Mouse (Mus musculus): ENCODE measurements at regions not wholly inside any gene's neighbourhood (a gene's known extent, or its start where the extent isn't known, plus 50 kb on each side); places are given as distances from the start of the nearest gene placed in this dataset.

DNA sequence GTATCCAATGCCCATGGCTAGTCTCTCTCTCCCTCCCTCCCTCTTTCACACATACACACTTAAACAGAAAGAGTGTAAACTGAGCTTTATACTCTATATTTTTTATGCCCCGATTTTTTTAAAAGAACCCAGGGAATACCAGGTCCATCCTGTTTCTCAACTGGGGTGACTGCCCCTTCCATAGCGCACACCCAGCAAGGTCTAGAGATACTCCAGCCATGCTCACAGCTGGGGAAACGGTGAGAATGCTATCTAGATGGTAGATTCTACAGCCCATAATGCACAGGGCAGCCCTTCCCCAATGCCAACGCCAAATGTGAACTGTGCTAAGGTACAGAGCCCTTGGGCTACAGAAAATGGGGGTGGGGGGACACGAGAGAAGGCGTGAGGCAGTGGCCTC is 51.2 kb upstream of the Tln2 start:
- ATAC-seq (replicated peaks; ENCODE audit: low read depth, poor library complexity, severe bottlenecking), result no peak

DNA sequence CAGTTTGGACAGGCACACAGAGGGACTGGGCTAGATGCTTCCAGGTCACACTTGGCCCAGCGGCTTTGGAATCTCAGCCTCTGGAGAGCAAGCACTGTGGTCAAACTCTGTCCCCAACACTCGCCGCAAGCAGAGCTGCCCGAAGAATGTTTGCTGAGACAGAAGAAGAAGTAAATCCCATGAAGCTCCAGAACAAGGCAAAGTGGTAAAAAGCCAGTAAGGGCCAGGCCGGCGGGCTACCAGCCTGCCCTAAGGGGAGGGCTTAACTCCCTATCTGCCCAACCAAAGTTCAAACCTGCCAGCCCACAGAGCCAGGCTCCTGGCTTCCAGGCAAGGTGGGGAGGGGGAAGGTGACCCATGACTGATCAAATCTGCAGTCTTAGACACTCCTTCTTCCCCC is 52.2 kb upstream of the Tln2 start:
- no peak for ATAC-seq (replicated peaks; ENCODE audit: low read depth, poor library complexity, severe bottlenecking)

DNA sequence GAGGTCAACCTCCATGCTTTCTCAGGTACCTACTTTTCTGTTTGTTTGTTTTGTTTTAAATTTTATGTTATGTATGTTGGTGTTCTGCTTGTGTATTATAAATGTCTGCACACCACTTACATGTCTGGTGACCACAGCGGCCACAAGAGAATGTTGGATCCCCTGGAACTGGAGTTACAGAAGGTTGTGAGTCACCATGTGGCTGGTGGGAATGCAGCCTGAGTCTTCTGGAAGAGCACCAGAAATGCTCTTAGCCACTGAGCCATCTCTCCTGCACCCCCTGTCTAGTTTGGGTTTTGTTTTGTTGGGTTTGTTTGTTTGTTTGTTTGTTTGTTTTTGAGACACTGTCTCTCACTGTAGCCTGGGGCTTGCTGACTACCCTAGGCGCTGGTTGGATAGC is 52.6 kb upstream of the Tln2 start:
- no peak for ATAC-seq (replicated peaks; ENCODE audit: low read depth, poor library complexity, severe bottlenecking)

DNA sequence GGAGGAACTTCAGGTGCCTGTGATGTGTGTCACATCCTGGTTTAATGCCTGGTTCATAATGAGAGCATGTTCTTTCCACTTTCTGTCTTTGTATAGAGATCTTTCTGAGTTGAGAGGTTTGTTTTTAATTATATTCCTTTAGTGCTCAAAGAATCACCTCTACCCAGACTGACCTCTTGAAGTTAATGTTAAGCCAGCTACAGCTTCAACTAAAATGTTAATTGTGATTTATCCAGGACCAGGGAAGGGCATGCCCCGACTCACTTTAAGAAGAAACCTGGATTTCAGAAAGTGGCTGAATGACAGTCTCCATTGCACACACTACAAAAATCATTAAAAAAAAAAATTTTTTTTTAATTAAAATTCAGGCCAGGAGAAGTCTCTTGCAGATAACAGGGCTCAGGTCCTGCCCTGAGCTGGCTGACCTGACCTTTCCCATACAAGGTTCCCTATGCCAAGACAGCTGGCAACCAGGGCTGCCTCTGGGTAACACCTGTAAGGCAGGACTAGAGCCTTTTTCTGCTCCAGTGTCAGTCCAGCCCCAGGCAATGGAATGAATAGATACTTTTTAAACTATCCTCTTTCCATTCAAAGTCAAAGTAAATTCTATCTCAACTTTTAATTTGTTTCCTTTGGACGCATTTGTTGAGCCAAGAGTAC is 54.7 kb upstream of the Tln2 start:
- no peak for ATAC-seq (replicated peaks; ENCODE audit: low read depth, poor library complexity, severe bottlenecking)

DNA sequence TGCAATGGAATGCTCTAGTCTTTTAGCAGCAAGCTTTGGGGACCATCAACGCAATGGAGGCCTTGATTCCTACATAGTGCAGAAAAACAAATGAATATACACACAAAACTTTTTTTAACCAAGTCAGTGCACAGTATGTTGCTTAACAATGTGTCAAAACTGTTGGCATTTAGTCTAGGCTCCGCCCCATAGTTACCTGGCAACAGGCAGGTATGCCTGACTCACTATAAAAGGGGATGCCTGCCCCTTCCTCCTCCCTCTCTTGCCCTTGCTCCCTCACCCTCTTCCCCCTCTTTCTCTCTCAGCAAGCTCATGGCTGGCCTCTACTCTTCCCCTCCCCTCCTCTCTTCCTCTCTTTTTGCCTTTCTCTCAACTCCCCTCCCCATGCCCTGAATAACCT is 56.7 kb upstream of the Tln2 start:
- ATAC-seq (replicated peaks; ENCODE audit: low read depth, poor library complexity, severe bottlenecking), result no peak

DNA sequence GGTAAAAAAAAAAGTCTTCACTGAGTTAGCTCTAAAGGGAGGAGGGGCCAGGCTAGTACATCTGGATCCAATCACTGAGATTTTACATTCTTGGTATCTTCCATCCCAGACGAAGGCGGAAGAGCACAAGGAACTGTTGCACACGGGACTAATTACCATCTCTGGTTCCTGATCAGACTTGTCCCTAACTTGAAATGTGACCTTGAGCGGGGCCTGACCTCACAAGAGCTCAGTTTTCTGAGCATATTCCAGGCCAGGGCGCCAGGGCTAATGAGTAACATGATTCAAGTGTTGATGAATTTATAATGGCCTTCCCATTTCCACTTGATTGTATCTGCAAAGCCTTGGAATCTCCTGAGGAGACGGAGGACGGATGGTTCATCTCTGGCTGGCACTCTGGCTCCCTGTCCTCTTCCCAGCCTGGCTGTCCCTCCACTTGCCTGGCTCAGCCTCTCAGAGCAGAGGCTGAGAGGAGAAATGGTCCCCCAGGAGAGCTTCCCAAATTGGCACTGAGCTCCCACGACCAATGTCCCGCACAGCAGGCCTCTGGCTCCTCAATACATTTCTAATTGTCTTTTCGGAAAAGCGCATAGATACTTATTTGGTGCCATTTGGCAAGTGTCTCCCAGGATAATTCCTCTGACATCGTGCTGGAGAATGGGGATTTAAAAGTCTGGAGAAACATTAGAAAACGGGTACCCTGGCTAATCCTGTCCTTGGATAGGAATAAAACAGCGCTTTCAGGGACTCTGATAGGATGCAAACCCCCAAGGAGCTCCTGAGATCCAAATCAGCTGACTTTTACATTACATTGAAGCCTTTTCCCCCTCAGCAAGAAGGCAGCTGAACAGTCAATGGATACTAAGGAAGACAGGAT is 58.1 kb upstream of the Tln2 start:
- no peak for ATAC-seq (replicated peaks; ENCODE audit: low read depth, poor library complexity, severe bottlenecking)

DNA sequence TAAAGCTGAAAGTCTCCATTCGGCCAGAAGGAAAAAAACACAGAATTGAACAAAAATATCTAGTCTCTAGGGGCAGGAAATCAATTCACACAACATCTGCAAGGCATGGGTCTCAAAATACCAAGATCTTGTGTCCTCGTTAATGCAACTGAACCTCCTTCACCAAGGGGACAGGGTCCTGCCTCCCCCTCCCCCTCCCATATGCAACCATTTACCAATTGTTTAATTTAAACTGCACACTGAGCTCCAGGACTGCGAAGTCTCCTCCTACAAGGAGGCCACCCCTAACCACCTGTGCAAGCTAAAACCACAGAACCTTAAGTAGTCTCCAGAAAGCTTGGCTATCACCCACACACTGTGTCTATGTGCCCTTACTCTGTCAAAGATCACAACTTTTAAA is 61.4 kb upstream of the Tln2 start:
- ATAC-seq (replicated peaks; ENCODE audit: low read depth, poor library complexity, severe bottlenecking), result no peak

DNA sequence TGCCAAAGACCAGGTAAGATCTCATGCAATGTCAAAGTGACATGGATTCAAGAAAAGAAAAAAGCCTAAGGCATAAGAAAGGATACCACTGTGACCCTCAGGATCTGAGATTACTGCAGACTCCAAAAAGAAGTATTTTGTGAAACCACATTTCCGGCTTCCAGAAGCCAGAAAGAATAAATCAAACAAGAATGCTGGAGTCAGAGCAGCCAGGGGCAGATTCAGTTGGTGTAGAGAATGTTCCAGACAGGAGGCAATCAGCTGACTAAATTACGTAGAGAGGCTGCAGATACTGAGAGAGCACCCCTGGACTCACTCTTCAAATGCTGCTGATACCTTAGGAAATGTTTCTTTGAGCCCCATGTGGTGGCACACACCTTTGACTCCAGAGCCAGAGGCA is 67.7 kb upstream of the Tln2 start:
- ATAC-seq (replicated peaks; ENCODE audit: low read depth, poor library complexity, severe bottlenecking), result no peak

DNA sequence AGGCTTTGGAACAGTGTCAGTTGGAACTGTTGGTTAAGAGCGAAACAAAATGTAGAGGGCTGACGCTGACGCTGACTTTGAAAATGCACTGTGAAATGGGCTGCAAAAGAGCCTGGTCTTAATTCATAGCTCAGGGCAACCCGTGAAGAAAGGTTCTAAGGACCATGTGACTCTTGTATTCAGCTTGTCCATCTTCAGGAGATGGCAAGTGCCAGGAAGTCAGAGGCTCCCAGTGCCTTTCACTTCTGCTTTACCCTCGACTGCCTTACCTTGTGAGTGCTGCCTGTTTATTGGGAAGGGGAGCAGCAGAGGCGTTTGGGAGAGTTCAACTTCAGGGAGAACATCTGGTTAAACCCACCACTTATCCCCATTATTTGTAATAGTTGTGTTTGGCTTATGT is 70.1 kb upstream of the Tln2 start:
- ATAC-seq (replicated peaks; ENCODE audit: low read depth, poor library complexity, severe bottlenecking), result no peak

DNA sequence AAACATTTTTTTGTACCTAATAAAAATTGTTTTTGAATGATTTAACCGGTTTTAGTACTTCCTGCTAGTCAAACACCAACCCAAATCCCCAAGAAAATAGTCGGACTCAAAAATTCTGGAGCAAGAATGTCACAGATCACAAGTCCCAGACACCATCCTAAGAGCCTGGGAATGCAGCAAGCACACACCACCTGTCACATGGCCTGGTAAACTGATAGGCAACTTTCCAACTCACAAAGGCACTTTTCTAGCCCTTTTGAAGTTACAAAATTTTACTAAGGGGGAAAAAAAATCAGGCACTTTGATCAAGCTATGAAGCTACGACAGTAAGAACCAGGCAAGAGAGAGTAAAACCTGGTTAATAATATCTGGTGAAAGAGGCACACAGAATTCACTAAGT is 70.7 kb upstream of the Tln2 start:
- ATAC-seq (replicated peaks; ENCODE audit: low read depth, poor library complexity, severe bottlenecking), result no peak

DNA sequence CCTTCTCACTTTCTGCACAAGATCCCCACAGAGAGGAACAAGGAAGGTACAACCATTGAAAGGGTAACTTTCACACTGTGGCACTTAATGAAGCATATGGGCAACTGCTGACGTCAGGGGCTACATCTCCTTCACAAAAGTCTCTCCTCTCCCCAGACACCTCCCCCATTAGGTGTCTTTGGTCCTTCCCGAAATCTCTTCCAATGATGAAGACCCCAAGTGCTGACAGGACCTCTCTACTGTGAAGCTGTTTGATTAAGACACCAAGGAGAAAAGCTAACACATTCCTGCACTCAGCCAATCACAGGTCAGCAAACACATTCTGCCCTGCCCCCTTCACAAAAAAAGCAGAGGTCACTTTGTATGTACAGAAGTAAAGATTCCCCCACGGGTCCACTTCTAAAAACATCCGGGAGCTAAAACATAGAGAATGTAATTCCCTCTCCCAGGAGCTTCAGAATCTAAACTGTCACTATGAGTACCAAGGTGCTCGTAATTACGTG is 72.3 kb upstream of the Tln2 start:
- no peak for ATAC-seq (replicated peaks; ENCODE audit: low read depth, poor library complexity, severe bottlenecking)

DNA sequence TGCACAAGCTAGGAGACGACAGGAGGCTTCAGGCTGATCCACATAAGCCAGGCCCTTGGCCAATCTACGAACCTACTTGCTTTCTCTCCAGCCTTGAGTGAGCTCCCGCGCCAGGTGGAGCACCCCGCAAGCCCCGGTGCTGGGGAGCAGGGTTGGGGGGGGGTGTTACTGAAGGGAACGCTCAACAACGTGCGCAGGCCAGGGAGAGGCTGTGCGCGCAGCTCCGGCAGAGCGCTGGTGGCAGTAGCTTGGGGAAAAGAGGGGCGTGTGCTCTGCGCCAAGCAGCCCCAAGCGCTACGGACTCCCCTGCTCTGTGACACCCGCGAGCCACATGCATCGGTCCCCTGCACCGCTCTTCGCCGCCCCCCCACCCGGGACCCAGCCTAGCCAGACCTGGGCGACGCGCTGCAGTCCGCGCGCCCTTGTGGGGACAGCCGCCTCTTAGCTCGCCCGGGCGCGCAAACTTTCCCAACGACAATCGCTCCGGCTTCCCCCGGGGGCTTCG is 73.1 kb upstream of the Tln2 start:
- 0 out of 2 replicates have a peak, but pooled peaks have one; percentile 15 for ATAC-seq (replicated peaks; ENCODE audit: low read depth, poor library complexity, severe bottlenecking)

DNA sequence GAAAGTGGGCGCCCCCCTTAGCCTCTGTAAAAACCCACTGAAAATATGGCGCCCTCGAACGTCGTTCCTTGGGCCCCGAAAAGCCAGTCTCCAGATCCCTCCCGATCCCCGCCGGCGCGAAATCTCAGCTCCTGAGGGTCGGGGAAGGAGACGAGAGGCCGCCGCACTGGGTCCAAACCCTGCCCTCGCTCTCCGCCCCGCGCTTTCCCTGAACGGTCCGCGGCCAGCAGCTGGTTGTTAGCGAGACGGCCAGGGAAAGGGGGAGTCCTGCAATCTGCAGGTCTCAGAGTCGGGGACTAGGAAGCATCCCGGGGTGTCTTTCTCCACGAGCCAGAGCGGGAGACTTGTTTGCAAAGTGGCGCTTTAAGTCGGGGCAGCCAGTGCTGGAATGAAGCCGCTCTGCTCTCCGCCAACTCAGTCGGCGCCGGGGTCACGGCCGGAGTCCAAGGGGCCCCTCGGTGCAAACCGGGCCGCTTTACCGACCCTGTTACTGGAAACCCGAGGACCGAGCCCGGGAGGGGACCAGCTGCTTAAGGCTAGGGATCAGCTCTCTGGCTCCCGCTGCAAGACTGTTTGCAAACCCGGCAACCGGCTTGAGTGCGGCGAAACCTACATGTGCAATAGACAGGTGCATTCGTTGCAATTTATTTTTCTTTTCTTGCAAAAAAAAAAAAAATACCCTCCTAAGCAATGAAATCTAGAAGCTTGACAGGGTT is 73.7 kb upstream of the Tln2 start:
- no peak for ATAC-seq (replicated peaks; ENCODE audit: low read depth, poor library complexity, severe bottlenecking)

DNA sequence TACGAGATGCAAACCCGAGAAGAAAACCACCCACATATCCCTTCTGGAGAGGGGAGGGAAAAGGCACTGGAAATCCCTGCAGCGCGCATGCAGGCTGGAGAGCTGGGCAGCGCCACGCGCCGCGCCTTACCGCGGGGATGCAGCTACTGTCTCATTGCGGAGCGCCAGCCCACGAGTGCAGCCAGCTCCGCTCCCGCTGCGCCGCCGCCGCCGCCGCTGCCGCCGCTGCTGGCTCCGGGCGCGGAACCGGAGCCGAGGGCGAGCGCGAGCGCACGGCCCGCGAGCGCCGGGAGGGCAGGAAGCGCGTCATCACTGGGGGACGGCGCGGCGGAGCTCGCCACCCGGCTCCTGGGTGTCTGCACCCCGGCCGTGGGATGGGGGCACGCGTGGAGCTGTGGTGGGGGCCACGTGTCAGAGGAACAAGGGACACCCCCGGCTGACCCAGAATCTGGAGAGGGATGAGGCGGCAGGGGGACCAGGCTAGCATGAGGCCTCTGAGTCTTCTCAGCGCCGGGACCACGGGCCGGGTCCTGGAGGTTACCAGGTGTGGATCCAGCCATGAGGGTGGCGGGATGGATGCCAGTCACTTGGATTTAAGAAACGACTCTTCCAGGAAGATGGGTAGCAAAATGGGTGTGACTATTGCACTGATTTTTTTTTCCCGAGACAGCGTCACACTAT is 74.4 kb upstream of the Tln2 start:
- ATAC-seq (replicated peaks; ENCODE audit: low read depth, poor library complexity, severe bottlenecking), result peak; percentile 22; the same call in 1 of the 2 replicates

DNA sequence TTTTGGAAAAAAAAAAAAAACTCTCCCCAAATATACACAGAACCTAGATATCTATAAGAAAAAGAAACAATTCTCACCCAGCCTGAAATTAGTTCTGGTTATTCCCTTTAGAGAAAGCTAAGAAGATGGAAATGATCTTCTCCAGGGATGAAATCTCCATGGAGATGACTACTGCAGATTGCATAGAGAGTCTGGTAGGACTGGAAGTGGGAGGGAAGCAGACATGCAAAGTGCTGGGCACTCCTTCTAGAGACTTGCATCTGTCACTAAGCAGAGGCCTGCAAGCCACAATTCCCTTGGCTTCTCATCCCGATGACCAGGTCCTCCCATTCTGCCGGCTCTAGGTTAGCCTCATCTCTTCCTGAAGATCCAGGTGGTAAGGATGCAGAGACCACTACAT is 87.3 kb upstream of the Tln2 start:
- no peak for ATAC-seq (replicated peaks; ENCODE audit: low read depth, poor library complexity, severe bottlenecking)

DNA sequence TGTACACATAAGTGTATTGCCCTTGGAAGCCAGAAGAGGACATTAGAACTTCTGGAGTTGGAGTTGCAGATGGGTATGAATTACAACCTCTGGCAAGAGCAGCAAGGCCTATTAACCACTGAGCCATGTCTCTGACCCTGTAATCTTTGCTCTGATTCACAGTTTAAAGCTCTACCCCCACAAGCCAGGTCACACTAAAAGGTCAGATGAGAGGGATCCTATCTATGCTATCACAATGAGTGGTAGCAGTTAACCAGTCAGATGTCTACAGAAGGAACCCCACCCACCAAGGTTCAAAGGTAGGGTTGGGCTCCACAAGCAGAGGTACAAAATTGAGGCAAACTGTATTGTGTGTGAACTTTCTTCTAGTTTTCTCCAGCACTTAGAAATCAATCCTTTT is 94.5 kb upstream of the C2cd4b start:
- ATAC-seq (replicated peaks; ENCODE audit: low read depth, poor library complexity, severe bottlenecking), result no peak

DNA sequence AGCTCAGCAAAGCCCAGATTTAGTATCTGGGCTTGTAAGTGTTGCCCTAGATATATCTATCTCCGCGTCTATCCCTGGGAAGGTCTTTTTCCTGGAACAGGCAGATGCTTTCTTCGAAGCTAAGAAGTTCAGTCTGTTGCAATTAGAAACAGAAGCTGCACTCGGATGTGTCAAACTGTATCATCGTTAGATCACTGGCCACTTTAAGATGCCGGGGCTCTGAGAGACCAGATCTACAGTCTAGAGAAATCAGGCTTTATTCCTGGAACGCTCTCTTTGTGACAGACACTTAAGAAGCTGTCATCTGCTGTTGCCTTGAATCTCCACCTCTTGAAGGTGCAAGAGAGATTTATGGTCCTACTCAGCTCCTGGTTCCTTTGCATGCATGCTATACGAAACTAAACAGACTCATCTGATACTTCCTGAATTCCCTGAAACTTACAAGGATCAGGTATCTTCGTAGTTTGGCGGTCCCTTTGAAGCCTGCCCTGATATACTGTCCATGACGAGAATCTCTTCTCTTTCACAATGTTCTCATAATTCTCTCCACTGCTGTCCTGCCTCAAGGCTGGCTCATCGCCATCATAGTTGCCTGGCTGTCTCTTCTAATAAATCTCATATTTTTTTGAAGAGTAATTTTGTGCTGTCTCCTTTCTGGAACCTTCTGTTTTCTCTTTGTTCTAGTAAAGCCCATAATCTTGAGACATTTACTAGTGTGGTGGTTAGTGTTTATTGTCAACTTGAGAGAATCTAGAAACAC is 88.8 kb upstream of the C2cd4b start:
- ATAC-seq (replicated peaks; ENCODE audit: low read depth, poor library complexity, severe bottlenecking), result no peak

DNA sequence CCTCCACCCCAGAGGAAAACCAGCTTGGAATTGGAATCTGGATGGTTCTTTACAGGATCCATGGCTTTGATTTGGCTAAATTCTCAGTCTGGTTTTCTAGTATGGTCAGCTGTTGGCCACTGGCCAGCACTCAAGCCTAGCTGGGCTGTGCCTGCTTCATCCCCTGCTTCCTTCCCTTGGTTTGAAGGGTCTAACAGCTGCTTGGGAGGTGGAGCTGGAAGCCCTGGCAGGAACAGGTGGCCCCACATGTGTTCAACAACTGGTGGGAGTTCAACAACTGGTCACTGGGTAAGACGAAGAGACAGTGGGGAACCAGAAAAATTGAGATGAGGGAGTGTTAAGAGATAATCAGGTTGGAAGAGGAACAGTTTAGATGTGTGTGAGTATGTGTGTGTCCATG is 82.3 kb upstream of the C2cd4b start:
- no peak for ATAC-seq (replicated peaks; ENCODE audit: low read depth, poor library complexity, severe bottlenecking)

DNA sequence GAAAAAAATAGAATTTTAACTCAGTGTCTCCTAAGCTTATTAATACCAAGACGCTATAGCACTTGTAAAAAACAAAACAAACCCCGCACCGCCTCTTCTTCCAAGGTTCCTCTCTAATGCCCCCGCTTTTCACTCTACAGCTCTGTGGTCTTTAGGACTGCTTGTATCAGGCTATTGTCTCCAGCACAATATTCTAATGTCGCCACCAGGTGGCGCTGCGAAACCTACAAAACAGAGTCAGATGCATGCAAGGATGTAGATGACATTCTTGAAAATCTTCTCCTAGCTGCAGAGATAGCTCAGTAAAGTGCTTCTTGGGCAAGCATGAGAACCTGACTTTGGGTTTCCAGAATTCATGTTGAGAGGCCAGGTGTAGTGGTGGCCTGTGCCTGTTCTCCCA is 75.9 kb upstream of the C2cd4b start:
- ATAC-seq (replicated peaks; ENCODE audit: low read depth, poor library complexity, severe bottlenecking), result peak; percentile 52; the same call in 1 of the 2 replicates

Measured in common myeloid progenitor, adult 5-6 weeks (primary cell).